Mouse (Mus musculus) brain, embryonic 14.5 days (tissue): ENCODE data around the gene Tomm40l.

Experiments
- CTCF ChIP-seq: fragments of 200-500 bp; IDR thresholded peaks from 2 replicates; pipeline ENCODE4 v1.5.1; 2012; ENCODE audit warnings: inconsistent platforms, mild to moderate bottlenecking, moderate library complexity, borderline replicate concordance; ENCODE audit not compliant: insufficient read depth, insufficient read length; ENCODE audit errors: extremely low read depth
- POLR2A ChIP-seq: fragments of 200-500 bp; IDR thresholded peaks from 2 replicates; pipeline ENCODE4 v1.6.1; 2012; ENCODE audit warnings: mild to moderate bottlenecking, inconsistent platforms, borderline replicate concordance; ENCODE audit not compliant: poor library complexity, insufficient read depth, insufficient read length, severe bottlenecking; ENCODE audit errors: extremely low read depth

DNA sequence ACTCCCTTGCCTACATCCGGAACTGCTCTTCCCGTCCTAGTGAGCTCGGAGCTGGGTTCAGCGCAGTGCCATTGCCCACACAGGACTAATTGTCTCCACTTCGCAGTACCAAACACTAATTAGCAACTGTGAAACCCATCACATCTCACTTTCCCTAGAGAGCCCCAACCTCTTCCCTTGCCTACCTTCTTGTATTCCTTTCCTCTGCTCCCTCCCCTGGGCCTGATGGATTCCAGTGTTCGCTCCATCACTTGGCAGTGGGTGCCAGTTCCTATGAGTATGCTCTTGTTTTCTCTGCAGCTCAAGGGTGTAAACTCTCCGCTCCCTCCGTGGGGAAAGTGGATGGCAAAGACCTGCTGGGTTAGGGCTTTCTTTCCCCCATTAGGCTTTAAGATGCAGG lies 36.7 kb downstream of the Tomm40l start:
- no peak for TF ChIP-seq CTCF
- no peak for TF ChIP-seq POLR2A
